Mouse (Mus musculus): ENCODE data around the gene Bag3.

- TF ChIP-seq EP300 (IDR thresholded peaks at IDR 0.05; ENCODE audit: low read depth), result no peak
- no peak for TF ChIP-seq CTCF (IDR thresholded peaks at IDR 0.05; ENCODE audit: low read depth)
Measured at GRCm38 (mm10) chr7:128524641-128525040, 1.2 kb downstream of the Bag3 start.

Data from heart, postnatal 0 days (tissue).